Mouse (Mus musculus) MEL-GATA-1-ER (cell line): ENCODE measurements around the gene Luc7l3.

Experiments used
- DNase-seq: peaks from one replicate; pipeline ENCODE4 v3.0.0-alpha.2; 2012; ENCODE audit warnings: low read depth; ENCODE audit errors: extremely low read depth

Luc7l3 gene

DNA sequence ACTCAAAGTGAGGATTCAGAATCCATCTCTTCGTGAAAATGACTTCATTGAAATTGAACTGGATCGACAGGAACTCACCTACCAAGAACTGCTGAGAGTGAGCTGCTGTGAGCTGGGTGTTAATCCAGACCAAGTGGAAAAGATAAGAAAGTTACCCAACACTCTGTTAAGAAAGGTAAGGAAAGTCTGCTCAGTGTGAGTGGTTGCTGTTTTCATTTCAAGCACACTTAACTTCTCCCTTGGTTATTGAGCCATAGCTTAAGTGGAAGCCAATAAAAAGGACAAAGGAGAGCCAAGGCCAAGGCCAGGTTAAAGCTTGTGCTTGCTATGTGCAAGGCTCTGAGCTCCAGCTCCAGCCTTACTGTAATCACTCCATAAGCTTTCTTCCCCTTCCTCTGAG, 16.6 kb upstream of the Luc7l3 start:
- DNase-seq = no peak

DNA sequence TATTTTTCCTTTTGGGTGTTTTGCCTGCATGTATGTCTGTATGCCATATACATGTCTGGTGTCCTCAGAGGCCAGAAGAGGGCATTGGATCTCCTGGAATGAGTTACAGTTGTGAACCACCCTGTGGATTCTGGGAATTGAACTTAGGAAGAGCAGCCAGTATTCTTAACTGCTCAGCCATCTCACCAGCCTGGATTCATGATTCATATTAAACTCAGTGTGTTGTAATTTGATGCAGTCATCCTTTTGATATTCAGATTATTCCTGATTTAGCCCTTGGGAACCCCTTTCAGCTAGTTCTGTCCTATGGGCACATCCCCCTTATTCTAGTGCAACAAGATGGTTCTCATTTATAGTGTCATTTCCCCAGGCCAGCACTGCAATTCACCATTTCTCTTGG, 14.8 kb upstream of the Luc7l3 start:
- no peak for DNase-seq

- no peak for DNase-seq
Measured at GRCm38 (mm10) chr11:94334386-94334968, 12.7 kb upstream of the Luc7l3 start.

DNA sequence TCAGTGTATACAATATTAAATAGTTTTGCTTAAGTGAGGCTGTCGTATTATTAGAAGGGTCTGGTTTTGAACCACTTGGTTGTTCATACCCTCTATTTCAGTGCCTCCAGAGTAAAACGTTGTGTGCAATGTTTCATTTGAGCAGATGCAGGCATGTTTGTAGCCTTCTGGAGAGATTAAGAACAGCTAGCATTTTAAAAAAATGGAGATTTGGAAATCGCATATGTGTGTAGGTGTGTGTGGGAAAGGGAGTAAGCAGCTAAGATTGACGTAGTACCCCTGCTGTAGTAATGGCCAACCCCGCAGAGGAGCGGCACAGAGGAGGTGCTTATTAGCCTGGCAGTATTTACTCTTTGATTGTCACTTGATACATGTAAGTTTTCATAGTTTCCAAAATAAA, 10.9 kb upstream of the Luc7l3 start:
- DNase-seq = no peak

DNA sequence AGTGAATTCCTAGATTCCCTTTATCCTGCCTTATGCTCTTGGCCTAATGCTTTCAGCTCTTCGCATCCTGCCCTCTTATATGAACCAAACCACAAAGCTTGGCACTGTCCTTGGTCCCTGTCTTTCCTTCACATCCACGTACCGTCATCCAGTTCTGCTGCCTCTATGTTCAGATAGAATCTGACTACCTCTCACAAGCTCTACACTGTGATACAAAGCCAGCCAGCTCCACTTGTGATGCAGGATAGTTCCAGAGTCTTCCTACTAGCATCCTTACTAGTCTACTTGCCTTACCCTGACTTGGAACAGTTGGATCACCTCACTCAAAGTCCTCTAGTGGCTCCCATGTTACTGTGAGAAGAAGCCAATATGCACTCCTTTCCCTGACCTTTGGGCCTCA, 8.4 kb upstream of the Luc7l3 start:
- DNase-seq = no peak

DNA sequence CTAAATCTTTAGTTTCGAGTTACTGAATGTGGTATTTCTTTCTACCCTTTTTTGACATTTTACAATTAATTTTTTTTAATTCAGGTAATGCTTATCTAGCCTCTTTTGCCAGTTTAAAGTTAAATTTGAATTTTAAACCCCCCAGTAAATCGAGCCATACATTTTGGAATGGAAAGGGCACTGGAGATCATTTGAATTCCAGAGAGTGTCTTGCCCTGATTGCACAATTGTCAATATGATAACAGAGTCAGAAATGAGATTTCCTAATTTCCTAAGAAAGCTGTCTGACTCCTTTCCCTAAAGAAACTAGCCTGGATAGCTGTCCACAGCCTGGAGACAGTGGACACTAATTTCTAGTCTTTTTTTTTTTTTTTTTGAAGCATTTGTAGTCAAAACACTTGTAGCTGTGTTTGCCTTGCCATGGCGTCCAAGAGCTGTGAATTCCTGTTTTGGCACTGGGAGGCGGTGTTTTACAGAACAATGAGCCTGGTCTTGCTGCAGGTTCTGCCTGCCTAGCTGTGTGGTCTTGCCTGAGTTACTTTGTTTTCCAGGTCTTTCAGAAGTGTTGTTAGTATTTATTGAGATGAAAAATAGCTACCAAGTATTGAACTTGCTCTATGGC, 7.6 kb upstream of the Luc7l3 start:
- no peak for DNase-seq

- no peak for DNase-seq
Measured at GRCm38 (mm10) chr11:94328644-94329025, 6.8 kb upstream of the Luc7l3 start.

DNA sequence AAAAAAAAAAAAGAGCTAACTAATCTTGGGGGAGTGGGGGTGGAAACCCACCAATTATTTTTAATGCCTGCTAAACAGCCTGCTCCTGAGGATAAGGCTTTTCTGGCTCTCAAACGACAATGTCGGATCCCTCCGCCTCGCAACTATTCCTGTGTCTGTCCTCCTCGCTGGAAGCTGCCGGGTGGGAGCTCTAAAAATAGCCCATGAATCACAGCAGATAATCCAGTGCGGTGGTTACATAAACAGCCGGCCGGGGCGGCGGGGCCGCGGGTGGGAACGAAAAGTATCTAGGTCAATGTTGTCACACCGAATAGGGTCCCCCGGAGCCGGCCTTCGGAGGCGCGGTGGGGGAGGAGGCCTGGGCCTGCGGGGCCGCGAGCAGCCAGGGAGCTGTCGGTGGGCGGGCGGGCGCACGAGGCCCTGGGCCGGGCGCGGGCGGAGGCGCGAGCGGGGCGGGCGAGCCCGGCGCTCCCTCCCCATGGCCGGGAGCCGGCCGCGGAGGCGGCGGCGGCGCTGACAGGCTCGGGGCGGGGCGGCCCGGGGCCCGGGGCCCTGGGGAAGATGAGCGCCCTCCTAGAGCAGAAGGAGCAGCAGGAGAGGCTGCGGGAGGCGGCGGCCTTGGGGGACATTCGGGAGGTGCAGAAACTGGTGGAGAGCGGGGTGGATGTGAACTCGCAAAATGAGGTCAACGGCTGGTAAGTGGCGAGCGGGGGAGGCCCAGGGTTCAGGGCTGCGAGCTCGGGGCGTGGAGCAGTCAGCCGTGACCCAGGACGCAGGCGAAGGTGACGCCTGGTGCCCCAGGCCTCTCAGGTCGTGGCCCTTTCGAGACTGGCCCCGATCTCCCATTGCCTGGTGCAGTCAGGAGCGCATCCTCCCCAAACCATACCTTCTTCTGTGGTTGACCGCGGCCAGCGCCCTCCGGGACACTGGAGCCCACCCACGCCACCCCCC, 6.2 kb upstream of the Luc7l3 start, which contains the start of gene Ankrd40:
Gene Ankrd40 (plus strand): TSS at position 309 of the 951 bp plus-strand sequence.
- DNase-seq = peak; percentile 69

DNA sequence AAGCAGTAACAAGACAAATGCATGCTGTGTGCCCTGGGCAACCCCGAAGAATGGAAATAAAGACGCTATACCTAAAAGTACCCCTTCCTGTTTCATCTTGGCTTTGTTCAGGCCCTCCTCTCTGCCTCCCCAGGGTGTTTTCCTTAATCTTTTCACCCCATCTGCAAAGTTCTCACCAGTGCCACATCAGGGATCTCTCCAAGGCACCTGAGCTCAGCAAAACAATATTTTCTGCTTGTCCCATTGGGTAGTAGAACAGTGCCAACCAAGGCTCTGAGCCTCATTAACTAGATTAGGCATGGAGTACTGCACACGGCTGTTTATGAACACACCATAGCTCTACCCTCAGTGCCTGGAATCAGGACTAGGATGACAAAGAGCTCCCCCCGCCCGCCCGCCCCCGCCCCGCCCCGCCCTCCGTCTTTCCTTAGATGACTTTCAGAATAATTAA, 5.2 kb upstream of the Luc7l3 start:
- no peak for DNase-seq

- no peak for DNase-seq
Measured at GRCm38 (mm10) chr11:94324618-94325017, 2.8 kb upstream of the Luc7l3 start.

GRCm38 (mm10) chr11:94323271-94323925, 1.6 kb upstream of the Luc7l3 start:
- DNase-seq = no peak

GRCm38 (mm10) chr11:94322636-94323035, 848 bp upstream of the Luc7l3 start:
- DNase-seq = no peak

DNA sequence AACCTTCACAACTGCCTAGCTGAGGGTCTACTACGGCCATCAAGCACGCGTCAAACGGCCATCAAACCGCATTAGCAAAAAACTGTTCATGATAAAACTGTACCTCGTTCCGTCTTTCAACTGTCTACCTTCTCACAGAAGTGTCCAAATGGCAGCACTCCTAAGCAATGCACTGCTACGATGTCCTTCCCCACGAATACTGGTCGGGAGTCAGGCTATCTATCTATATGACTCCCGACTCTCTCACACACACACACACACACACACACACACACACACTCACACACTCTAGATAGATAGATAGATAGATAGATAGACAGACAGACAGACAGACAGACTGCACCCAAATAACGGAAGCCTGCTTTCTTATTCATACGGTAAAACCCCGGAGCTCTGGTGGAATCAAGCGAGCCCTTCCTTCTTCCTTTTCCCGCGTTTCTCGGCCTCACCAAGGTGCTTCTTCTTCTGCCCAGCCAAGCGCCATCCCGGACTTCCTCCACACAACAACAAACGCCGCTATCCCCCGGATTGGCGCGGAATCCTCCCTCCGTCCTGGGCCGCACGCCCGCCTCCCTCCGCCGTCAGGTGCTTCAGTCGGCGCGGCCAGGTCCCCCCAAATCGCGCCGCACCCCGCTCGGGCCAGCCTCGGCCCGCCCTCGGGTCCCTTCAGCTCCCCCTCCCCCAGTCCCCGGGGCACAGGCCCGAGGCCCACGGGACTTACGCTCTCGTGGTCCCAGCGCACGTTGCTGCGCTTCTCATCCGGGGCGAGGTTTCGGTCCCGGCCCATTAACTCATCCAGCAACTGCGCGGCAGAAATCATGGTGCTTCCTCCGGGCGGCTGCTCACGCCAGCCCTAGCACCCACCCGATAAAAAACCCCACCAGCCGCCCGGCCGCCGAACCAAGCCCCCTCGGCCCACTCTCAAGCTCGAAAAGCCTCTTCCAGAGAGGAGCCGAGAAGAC, 538 bp downstream of the Luc7l3 start:
- DNase-seq = no peak

- DNase-seq = no peak
Measured at GRCm38 (mm10) chr11:94318056-94318455, 3.7 kb downstream of the Luc7l3 start.

DNA sequence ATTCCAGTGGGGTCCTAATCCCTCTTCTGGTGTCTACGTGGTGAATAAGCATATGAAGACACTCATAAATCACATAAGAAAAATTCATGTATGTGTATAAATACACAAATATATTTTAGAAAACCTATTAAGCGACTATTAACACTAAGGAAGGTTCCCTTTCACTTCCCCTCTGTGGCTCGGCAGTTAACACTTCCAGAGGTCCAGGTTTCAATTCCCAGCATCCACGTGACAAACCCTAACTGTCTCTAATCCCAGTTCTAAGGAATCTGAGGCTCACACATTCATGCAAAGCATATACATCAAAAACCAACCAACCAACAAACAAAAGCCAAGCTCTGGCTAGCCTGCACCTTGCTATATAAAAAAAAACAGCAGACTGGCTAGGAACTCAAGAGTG, 4.3 kb downstream of the Luc7l3 start:
- DNase-seq = no peak

DNA sequence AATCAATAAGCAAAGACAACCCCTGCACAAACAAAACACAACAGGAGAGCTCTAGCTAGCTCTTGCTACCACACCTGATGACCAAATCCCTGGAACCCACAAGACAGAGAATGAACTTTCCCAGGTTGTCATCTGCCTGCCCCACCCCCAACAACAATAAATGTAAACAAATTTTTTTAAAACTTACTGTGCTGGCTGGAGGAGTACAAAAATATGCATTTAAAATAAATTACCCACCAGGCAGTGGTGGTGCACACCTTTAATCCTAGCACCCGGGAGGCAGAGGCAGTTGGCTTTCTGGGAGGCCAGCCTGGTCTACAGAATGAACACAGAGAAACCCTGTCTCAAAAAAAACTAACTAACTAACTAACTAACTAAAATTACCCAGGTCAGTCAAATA, 4.8 kb downstream of the Luc7l3 start:
- no peak for DNase-seq

DNA sequence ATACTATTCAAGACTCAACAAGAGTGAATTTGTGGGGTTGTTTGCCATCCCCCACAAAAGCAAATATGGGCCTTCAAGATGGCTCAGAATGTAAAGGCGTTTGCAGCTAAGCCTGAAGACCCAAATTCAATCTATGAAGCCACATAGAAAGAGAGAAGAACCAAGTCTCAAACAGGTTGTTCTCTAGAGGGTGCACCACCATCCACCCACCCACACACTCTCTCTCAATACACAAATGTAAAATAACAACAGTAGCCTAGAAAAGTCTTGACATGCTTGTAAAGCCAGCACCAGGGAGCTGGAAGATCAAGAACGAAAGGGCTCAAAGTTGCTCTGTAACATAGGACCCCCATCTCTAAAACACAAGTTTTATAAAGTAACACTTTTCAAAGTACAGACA, 5.3 kb downstream of the Luc7l3 start:
- no peak for DNase-seq

- DNase-seq = no peak
Measured at GRCm38 (mm10) chr11:94315308-94315707, 6.5 kb downstream of the Luc7l3 start.

- DNase-seq = no peak
Measured at GRCm38 (mm10) chr11:94314098-94314652, 7.6 kb downstream of the Luc7l3 start.

GRCm38 (mm10) chr11:94312733-94313132, 9.1 kb downstream of the Luc7l3 start:
- no peak for DNase-seq
